Mouse (Mus musculus) cerebellum, adult 18-20 months (tissue): Measurements from ENCODE around the gene Gm9844.
A peak's percentile ranks its signal among the peaks of the same experiment; 100 is the strongest.

Experiments used
- DNase-seq, 2 experiments: peaks; one replicate each; pipeline ENCODE4 v3.0.0; 2021

The Gm9844 gene

DNA sequence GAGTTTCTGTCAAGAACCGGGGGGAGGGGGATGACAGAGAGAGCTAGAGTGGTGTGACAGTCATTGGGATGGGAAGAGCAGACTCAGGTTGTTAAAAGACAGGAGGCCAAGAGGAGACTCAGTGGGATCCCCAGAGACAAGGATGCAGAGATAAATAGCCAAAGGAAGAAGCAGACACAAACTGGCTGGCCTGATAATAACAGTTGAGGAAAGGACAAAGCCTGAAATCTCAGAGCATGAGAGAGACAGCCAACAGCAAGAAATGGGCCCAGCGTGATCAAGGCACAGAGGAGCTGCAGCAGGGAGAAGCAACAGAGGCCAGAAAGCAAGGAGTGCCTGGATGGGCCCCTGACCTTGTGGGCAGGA, 40.2 kb downstream of the Gm9844 start:
- no peak for DNase-seq

DNA sequence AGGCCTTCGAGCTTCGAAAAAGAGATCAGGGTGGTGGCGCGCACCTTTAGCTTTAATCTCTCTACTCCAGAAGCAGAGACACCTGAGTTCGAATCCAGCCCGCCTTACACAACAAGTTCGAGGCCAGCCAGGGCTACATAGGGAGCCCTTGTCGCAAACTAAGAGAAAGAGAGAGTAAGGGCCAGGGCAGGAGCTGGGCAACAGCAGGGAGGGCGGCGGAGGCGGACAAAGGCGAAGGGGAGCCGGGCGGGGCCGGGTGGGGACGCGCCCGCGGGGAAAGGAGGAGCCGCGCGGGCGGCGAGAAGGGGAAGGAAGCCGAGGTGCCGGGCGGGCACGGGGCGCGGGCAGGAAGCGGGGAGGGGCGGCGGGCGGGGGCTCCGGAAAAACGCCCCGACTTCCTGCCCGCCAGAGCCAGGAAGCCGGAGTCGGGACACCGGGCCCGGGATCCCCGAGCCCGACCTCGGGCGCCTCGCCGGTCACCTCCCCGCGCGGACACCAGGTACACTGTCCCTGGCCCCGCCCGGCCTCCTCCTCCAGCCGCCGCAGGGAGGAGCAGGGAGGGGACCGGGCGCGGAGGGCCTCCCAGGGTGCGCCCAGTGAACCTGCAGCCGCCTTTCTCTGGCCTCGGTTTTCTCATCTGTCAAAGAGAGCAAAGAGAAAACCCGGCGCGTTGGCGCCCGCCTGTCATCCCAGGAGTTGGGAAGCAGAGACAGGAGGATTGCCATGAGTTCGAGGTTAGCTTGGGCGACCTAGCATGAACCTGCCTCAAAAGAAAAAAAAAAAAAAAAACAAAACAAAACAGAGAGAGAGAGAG, 40.8 kb downstream of the Gm9844 start, which contains the start of gene Arhgef1:
Arhgef1 (plus strand) TSS at position 283 of the 814 bp plus-strand sequence.
- peak; percentile 63 to 68 for DNase-seq

DNA sequence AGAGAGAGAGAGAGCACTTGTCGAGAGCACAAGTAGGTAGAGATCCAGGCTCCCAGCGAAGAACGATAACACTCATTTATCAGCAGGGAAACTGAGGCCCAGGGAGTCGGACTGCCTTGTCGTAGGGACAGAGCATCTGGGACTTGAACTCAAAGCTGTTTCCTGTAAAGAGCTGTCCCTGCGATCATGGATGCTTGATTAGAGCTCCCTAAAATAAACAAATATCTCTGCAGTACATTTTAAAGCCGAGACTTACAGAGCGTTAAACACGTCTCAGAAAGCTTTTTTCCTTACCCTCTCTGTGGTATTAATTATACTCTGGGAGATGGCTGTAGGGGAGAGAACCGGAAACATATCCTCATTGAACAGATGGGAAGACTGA, 41.4 kb downstream of the Gm9844 start:
- no peak for DNase-seq

DNA sequence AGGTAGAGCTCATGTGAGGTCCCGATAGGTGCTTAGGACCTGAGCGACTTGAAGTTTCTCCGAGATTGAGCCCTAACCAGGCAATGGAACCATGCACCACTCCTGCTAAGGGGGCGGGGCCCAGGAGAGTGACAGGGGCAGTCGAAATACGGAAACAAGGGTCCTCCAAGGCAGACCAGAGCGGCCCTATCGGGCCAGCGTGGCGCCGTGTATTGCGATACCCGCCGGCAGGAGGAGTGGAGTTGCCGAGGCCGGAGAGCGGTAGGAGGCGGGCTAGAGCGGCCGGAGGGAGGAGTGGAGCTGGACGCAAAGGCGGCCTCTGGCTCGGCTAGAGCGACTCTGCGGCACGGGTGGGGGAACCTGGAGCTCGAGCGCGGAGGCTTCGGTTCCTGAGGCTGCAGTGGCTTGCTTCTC, 42.1 kb downstream of the Gm9844 start:
- peak; percentile 96 to 98 for DNase-seq

DNA sequence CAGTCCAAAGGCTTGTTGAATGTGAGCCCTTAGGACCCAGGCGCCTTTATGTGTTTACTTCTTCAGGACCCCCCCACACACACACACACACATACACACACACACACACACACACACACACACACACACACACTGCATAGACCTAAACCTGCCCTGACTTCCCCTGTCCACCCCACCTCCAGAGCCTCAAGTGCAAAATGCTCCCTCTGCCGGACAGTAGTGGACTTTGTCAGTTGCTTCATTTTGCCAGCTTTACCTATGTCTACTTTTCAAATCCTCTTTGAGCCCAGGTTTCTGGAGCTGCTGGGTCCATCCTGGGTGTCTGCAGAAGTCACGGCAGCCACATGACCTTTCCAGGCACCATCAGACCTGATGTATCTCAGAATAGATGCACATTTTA, 42.9 kb downstream of the Gm9844 start:
- peak; percentile 76 to 77 for DNase-seq

DNA sequence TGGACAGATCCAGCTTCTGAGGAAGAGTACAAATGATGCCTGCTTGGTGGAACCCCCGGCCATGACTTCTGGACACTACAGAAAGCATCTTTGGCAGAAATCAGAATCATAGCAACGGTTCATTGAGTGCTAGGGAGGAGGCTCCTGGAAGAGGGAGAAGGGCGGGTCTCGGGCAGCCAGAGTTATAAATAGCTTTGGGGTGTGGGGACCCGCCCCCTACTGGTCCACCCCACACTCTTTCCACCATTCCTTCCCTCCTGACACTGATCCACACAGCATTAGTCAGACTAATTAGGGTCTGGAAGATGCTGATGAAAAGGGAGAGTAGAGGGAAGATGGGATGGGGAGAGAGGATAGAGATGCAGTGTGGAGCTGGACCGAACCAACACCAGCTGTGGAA, 44.5 kb downstream of the Gm9844 start:
- DNase-seq, result no peak

DNA sequence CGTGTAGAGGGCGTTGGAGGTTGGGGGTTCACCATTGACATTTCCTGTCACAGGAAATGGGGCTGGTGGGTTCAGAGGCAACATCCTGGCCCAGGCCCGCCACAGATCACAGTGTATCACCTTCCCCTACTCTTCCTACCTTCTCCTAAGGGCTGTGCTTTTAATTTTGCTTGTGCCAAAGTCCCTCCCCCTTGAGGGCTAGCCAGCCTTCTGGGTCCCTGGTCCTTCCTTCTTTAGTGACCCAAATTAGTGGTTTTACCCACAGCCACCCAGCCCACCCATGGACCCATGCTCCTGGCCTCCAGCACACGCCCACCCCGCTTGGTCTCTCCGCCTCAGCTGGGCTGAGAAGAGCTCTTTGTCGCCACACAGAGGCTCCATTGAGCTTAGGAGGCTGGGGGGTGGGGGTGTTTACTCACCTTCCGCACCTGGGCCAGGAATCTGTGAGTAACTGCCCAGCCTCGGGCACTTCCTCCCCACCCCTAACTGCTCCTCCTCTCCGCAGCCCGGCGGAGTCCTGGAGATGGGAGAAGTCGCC, 45.3 kb downstream of the Gm9844 start:
- no peak for DNase-seq
